Mouse (Mus musculus) heart, postnatal 25 days (tissue): ENCODE data around the gene Myo1d. TPM values are rescaled to one million over a fixed set of nuclear protein-coding genes. Genes with fewer than 3 reads are reported as not detected.

Source experiments
- DNase-seq: peaks from one replicate; pipeline ENCODE4 v3.0.0; 2022; ENCODE audit warnings: low spot score
- intact Hi-C: fragments of 180-260 bp; cut with DNase I; formaldehyde crosslinking; loops from one replicate; pipeline ENCODE4 v1.15.1; 2025
- total RNA-seq, 2 experiments: library from RNA; stranded (reverse); gene quantifications; 2 replicates each; pipeline ENCODE4 v1.2.3; 2021

Gene Myo1d
- total RNA-seq, 2 experiments from 2014 or later = 8.7 to 10.9 TPM

DNA sequence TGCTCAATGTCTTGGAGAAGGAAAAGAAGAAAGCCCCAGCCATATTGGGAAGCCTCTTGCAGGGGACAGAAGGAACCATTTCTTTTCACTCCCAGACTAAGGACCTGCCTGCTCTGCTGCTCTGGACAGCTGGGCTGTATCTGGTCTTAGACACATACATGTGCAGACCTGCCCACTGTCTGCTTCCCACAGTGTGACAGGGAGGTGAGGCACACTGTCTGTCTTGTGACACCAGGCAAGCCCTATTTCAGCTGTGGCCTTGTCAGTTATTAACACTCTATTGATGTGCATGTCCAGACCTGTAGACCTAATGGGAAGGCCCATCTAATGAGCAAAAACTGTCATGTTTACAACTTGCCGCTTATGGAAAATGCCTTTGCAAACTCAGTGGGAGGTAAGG lies 264.5 kb downstream of the Myo1d start:
- intact Hi-C loops = no loop called here
- no peak for DNase-seq

DNA sequence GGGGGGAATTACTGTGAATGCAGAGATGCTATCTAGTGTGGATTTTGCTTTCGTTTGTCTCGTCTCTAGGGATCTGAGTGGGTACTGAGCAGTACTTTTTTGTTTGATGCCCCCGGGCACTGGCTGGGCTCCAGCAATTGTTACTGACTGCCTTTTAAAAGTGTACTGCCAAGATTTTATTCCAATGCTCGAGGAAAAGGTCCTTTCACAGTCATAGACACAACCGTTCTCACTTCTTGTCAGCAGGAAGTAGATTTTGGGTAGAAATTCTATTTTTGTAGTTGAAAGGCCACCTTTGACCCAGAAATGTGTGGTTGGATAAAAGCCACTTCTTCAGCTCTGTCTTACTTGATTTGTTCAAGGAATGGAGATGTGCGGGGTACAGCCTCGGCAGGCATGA lies 266.0 kb downstream of the Myo1d start:
- no peak for DNase-seq
- intact Hi-C loops = no loop called here

DNA sequence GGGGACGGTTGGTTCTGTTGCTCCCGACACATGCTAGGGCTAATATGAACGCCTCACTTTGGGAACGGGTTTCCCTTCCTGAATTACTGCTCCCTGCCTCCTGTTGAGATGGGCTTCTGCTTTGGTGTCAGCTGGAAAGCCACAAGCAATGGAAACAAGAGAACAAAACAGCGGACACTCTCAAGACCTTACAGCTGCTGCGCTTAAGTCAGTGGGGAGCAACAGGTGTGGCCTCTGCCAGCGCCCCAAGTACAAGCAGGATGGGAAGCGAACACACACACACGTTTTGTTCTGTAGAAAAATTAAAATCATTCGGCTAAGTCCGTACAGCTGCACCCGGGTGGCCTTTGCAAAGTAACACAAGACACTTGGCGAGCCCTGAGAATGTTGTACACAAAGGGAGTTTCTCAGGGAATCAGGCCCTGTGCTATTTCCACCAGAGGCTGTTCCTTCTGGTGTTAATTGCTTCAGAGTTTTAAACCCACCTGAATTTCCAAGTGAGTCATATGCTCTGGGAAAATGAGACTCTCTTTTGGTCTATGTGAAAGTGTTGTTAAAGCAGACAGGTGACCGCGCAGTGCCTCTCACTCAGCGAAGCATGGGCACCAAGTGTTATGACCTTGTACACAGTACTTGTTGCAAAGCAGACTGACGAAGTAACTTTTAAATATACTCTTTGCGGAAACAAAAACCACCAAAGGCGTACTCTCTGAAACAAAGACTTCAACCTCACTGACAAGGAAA lies 267.3 kb downstream of the Myo1d start:
- intact Hi-C loops = no loop called here
- DNase-seq = no peak

DNA sequence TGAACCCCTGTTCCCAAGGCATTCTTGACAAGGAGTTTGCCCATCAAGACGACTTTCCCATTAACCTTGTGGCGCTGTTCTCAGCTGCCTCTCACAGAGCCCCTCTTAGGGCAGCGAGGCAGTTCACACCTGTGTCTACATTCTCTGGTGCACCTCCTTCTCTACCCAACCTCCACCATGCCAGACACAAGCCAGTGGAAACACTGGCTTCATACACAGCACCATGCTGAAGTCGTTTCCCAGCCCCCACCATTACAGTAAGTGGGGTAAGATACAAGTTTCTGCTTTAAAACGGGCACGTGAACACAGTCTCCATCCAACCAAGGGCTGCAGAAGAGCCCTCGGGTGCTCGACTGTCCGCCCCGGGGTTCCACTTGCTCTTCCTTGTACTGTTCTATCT lies 269.7 kb downstream of the Myo1d start:
- intact Hi-C loops = no loop called here
- no peak for DNase-seq

DNA sequence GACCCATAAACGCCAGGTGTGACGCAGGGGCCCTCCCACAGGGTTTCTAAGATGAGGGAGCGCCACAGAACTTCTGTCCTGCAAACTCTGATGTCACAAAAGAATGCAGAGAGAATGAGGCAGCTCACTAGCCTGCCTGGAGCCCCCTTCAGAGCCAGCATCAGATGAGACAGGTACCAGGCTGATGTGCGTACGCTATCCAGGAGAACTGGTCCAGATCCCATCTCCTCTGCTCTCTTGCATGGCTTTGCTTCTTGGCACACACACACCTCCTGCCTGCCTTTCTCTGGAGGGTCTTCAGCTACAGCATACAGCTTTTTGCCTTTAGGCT lies 270.7 kb downstream of the Myo1d start:
- intact Hi-C loops = no loop called here
- DNase-seq = no peak

DNA sequence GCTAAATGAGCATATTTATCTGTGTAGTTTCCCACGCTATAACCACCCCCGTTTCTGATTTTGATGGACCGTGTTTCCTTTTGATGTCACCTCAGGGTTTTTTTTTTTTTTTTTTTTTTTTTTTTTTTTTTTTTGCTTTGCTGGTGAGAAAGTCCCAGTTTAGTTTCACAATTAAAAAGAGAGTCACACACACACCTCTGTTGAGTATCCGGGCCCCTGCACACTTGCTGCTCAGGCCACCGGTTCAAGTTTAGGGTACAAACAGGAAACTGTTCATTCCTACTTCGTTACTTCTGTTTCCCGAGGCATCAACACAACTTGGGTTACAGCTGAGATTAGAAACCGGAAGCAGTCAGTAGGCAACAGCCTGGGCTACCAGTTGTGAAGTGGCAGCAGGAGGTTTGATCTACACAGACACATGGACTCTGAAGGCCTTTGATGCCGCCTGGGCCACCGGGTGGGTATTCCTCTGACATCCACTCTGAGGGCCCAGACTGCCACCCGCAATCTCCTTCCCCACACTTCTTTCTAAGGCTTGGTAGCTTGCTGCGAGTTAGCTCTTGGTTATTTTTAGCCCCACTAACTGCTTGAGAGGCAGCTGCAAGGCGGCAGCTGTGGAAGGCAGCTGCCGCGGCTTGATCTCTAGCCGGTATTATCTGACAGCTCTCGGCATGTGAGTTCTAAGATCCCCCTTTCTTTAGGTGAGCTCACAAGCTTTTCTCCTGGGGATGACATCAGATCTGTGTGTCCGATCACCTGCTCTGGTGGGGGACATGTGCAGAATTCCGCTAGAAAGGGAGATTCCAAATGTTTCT lies 271.3 kb downstream of the Myo1d start:
- intact Hi-C loops = no loop called here
- no peak for DNase-seq

DNA sequence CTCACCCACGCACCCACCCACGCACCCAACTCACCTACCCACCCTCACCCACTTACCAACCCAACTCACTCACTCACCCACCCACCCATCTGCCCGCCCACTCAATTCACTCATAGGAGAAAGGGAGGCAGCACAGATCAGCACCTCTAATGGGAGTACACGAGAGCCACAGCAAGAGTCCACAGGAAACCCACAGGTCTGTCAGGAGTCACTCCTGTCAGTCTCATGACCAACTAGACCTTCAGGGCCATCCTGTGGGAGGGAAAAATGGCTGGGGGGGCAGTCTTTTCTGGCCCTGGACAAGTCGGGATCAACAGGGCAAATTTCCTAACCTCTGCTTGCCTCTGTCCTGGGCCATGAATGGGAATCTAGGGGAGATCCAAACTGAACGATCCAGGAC lies 272.0 kb downstream of the Myo1d start:
- intact Hi-C loops = no loop called here
- no peak for DNase-seq

DNA sequence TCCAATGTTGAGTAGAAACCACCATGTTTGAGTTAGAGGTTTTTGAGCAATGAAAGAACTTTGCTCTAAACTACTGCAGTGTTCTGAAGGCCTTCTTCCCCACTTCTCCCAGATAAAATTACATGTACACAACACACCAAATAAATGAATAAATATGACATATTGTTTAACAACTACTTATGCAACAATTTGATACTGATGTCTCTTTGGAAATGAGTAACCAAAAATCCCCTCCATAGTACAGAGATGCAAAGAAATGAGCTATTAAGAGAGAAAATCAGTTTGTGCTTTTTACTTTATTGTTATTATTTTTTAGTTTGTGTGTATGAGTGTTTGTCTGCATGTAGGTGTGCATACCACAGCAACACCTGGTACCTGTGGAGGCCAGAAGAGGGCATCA lies 273.3 kb downstream of the Myo1d start:
- intact Hi-C loops = no loop called here
- no peak for DNase-seq

DNA sequence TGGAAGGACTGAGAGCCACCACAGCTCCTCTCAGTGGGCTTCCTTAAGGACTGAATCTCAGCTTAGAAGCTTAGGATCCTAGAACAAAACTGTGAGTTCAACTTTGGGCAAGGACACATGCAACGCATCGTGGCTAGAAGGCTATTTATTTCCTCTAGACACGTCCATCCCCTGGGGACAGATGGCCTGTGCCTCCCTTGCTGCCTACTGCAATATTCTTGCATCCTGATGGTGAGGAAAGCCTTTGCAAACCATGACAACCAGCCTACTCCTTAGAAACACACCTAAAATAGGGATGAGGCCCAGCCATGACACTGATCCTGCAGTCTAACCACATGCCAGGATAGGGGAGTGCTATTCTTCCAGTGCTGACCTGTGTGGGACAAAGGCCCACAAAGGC lies 274.2 kb downstream of the Myo1d start:
- intact Hi-C loops = no loop called here
- DNase-seq = no peak

DNA sequence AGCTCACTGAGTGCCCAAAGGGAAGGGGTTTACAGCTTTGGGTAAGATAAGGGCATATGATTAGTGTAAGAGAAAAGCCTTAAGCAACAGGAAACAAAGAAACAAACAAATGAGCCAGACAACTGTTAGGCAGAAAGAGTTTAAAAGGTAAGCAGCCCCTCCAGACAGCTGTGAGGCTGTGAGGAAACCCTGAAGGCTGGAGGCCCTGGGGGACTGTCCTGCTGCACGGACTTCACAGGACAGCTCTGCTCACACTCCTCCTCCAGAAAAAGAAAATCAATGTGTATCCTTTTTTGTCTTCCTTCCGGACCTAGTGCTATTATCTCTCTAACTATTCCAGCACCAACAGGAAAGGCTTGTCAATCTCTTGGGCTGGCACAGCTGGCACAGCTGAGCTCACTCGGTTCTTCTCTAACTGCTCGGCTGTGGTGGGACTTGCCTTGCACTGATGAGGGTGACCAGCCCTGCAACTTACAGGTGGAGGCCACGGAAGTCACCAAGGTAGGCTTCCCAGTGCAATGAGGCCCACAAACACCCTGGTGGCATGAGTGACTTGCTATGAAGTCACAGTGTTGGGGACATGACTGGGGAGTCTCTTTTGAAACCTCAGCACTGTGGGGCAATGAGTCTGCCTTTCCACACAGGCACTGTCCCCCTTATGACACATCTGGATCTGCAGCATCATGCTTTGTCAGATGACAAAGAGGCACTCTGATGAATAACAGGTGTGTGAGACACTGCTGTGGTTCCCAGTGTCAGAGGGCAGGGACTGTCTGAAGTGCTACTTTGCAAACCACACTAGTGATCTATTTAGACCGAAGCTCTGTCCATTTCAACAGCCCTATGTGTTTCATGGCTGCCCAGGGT lies 275.1 kb downstream of the Myo1d start:
- no peak for DNase-seq
- intact Hi-C loops = no loop called here

DNA sequence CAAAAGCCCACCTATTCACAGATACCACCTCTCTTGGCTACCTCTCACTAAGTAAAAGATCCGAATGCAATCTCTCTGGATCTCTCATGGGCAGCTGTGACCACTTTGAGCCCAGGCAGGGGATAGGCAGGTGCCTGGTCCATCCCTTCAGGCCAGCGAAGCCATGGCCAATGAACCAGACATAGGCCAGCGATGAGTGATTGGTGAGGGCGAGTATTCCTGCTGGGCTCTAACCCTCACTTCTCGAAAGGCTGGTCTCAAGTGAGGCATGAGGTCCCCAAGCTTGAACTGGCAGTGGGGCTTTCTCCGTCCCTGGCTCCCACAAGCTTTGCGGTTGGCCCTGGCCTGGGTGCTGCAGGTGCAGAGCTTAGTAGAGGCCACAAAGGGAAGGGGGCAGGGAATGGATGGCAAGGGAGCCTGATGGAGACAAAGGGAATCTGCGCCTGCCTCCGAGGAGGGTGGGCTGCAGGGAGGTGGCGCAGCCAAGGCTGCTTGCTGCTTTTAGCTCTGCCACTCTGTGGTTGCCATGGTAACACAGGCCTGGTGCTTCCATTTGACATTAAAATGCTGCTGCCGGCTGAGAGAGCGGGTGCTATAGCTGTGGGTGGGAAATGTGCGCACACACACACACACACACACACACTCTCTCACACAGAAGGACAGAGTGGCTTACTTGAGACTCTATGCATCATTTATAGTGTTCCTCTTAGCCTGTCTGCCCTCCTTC lies 275.9 kb downstream of the Myo1d start:
- intact Hi-C loops = no loop called here
- DNase-seq = no peak

DNA sequence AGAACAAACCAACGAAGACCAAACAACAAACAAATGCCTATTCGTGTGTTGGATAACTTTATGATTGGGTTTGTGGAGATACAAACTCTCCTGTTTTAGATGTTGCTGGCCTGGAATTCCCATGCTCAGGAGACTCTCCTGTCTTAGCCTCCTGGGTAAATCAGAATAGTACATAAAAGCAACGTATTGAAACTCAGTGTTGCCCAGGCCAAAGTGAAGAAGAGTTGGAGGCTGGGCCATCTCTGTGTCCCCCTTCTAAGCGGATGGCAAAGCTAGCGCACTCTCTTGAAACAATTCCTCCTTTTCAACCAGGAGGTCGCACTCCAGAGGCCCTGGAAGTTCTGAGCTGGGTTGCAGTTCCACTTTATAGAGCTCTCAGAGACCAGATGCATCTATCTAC lies 276.5 kb downstream of the Myo1d start:
- DNase-seq = no peak
- intact Hi-C loops = no loop called here

DNA sequence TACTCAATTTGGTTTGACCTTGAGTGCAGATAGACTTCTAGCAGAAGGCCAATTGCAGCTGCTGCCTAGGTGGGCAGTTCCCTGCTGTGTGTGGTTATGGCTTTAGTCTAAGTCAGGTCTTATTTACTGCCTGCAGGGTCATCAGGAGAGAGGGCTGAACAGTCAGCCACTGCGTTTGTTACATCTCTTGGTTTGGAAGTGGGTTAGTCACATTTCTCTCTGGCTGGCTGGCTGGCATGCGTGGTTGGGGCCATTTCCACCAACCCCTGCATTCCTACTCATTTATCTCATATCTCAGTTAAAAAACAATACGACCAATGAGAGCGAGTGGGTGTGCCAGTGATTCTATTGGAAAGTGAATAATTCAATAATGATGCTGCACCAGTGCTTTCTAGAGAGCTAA lies 280.3 kb downstream of the Myo1d start:
- intact Hi-C loops = no loop called here
- DNase-seq = no peak

DNA sequence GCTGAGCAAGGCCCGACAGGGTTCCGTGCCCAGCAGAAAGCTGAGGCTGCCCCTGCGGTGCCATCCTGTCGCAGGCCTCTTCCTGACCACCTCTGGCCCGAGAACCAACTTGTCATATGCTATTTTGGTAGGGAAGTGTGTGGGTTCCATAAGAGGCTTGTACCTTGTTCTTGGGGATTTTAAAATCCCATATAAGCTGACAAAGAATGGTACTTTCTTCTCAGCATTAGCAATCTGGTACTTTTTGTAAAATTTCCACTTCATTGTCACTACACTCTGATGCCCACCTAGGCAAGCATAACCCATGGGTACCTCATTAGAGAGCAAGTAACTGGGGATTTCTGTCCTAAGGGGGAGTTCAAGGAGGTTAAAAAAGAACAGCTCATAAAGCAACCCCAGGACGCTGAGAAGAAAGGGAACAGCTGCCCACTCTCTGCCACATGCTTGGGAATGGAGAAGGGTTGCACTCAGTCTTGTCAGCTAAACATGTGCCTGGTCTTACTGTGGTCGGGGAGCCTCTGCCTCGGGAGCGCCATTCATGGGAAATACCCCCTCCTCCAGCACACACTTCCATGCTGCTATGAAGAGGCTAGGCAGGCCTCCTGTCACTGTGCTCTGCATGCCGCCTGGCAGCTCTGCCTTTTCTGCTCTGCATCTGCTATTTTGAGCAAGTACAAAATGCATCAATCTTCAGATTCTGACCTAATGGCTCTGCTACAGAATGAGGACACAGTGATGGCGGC lies 281.3 kb downstream of the Myo1d start:
- no peak for DNase-seq
- intact Hi-C loops = no loop called here

DNA sequence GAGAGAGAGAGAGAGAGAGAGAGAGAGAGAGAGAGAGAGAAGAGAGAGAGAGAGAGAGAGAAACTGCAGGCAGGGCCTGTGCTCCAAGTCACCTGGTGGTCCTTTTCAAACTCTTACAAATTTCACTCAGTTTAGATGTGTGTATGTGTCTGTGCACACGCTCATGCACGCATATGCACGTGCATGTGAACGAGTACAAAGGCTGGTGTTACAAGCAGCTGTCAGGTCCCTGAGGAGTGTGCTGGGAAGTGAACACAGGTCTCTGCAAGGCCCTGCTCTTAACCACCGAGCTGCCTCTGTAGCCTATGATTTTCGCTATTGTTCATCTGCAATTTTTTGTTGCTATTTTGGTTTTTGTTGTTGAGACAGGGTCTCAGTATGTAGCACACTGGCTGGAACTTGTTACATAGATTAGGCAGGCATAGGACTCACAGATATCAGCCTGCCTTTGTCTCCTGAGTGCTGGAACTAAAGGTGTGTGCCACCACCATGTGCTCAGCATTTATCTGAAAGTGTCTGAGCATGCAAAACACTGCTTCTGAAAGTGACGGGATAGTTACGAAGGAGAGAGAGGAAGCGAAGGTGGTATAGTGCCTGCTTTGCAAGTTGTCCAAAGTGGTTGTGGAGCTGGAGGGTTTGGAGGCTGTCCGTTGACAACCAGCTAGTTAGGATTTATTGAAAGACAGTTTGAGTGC lies 282.5 kb downstream of the Myo1d start:
- intact Hi-C loops = no loop called here

DNA sequence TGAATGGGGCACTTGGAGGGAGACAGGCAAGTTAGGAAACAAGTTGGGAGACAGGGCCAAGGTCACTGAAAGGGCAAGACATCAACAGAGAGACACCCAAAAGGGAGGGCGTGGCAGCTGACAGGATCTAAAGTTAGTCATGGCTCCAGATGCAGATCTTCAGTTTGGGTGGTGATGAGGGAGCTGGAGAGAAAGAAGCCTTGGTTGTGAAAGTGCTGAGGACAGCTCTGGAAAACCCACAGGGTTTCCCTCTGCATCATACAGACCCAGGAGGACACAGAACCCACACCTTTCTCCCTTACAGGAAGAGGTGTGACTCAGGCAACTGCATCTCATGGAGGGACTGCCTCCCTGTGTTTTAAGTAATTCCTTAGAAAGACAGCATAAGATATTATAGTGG lies 283.2 kb downstream of the Myo1d start:
- no peak for DNase-seq
- intact Hi-C loops = no loop called here

More for the DNA sequence above, 282.5 kb downstream of the Myo1d start:
- no peak for DNase-seq

DNA sequence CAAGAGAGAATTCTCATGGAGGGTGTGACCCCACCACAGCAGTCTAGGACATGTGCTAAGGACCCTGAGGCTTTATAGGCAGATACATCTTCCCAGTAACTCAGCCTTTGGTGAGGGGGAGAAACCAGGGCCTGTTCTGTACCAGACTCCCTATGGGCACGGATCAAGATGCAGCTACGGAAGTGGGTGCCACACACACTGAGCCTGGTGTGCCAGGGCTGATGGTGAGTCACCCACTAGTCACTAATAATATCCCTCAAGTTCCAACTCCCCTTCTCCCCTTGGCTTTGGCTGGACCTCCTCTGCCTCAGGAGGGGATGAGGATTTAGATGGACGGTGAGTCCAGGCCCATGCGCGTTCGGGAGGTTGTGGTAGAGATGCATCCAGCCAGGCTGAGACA lies 283.9 kb downstream of the Myo1d start:
- no peak for DNase-seq
- intact Hi-C loops = no loop called here

DNA sequence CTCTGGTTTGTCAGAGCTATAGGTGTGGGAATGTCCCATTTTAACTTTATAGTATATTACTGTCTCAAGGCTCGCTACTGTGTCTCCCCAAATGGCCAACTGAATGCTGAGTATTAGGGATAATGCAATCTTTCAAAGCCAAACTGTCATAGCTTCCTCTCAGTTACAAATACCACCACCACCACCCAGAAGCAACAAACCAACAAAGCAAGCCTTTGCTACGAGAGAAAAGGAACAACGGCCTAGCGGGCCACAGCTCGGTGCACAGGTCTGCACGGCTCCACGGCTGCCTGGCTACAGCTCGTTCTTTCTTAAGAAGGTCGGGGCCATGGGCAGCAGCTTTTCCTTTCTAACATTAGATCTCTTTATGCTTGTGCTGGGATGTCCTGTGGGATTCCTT lies 285.0 kb downstream of the Myo1d start:
- DNase-seq = no peak
- intact Hi-C loops = no loop called here

DNA sequence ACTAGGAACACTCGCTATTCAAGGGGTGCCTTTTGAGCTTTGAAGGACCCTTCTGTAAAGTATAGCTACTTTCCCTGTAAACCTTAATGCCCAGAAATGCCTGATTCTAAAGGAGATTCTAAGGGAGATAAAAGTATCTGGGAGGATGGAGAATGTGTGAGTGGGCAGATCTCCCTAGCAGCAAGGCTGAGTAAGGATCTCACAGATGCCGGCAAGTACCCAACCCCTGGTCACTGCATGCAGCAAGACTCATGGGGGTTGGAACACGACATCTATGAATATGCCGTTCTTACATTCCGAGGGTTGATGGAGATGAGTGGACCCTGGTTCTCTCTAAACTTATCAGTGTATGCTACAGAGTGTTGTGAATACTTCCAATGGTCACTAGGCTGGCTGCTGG lies 286.6 kb downstream of the Myo1d start:
- intact Hi-C loops = no loop called here
- no peak for DNase-seq
